Mouse (Mus musculus) liver, postnatal 0 days (tissue): ENCODE results near the gene Rab19.

Experiments used
- CTCF ChIP-seq: sonication (generic); IDR thresholded peaks from 2 replicates; pipeline ENCODE4 v1.5.1; 2016; ENCODE audit warnings: antibody characterized with exemption, low read depth
- EP300 ChIP-seq: IDR thresholded peaks from 2 replicates; pipeline ENCODE4 v1.6.1; 2016; ENCODE audit warnings: antibody characterized with exemption, low read depth, mild to moderate bottlenecking

DNA sequence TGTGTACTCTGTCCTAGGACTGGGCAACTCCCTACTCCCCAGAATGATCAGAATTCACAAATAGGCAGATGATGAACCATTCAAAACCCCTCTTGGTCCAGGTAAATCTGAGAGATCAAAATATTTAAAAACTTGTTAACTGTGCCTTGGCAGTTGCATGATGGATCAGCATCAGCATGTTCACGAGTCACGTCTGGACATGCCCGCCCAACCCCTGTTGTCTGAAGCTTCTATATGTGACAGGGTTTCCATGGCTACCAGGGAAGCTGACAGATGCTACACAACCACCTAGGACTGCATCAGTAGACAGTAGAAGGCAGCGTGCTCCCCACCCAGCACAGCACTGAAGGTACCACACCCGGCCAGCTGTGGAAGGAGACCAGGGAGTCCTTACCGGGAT lies 32.0 kb upstream of the Rab19 start:
- TF ChIP-seq EP300: no peak
- TF ChIP-seq CTCF: no peak
